Mouse (Mus musculus): ENCODE data around the gene Olfr748. TPM values are rescaled to one million over a fixed set of nuclear protein-coding genes. Genes with fewer than 3 reads are reported as not detected.
"Not testable (repeated sequence)": the region's sequence is repeated elsewhere in the genome, so short reads cannot be mapped to it uniquely, and the experiment has no call there.

The Olfr748 gene
- not detected in 2 replicates for polyA plus RNA-seq (2015; fragmentation: Nextera tagmentation; extraction: Ambion mirVana)

- WGBS, result 80% methylated on average over 1 of the region's 1 CpGs
- ATAC-seq (ENCODE audit: low read depth), result no peak
- Histone ChIP-seq H3K27me3 (no peaks in the 10 kb centered on the region), H3K4me1 (replicated peaks) (no peaks in the 10 kb centered on the region), H3K36me3 (no peaks in the 10 kb centered on the region), H3K9ac (no peak within 1 kb of the TSS), H3K4me2 (no peak within 1 kb of the TSS), H3K27ac (replicated peaks) (no peak within 1 kb of the TSS), H3K4me3 (no peak within 1 kb of the TSS), H3K9me3 (no peaks in the 10 kb centered on the region)
Measured at GRCm38 (mm10) chr14:50707073-50707472, at the start of gene Olfr748. TSS of gene Olfr748 (plus strand) at chr14:50707373.

GRCm38 (mm10) chr14:50693106-50693505 is 14.1 kb upstream of the Olfr748 start, which contains the start of gene Olfr747:
TSS of gene Olfr747 (minus strand) at chr14:50693206.
- Histone ChIP-seq H3K27ac (replicated peaks) (no peak within 1 kb of the TSS), H3K9ac (no peak within 1 kb of the TSS), H3K27me3 (no peaks in the 10 kb centered on the region), H3K4me1 (replicated peaks) (no peaks in the 10 kb centered on the region), H3K4me2 (no peak within 1 kb of the TSS), H3K9me3 (0 out of 2 replicates have a peak, but pooled peaks cover 3% of the 10 kb centered on the region), H3K4me3 (no peak within 1 kb of the TSS), H3K36me3 (no peaks in the 10 kb centered on the region)
- 88% methylated on average over 3 of the region's 3 CpGs for WGBS
- ATAC-seq (ENCODE audit: low read depth), result no peak

- not testable (repeated sequence) for H3K27ac ChIP-seq (replicated peaks); H3K4me3 ChIP-seq; H3K4me1 ChIP-seq (replicated peaks); ATAC-seq (ENCODE audit: low read depth); H3K36me3 ChIP-seq; H3K4me2 ChIP-seq; H3K27me3 ChIP-seq; H3K9ac ChIP-seq; H3K9me3 ChIP-seq
- 93% methylated on average over 15 of the region's 15 CpGs for WGBS
Measured at GRCm38 (mm10) chr14:50719875-50720274, 12.7 kb downstream of the Olfr748 start.

- WGBS, result 89% methylated on average over 3 of the region's 4 CpGs
Measured at GRCm38 (mm10) chr14:50722371-50722770, 15.2 kb downstream of the Olfr748 start.

GRCm38 (mm10) chr14:50740334-50740733 is 33.2 kb downstream of the Olfr748 start:
- no peak overlapping the region for H3K27ac ChIP-seq (replicated peaks)
- WGBS, result 82% methylated on average over 2 of the region's 2 CpGs
- ATAC-seq (ENCODE audit: low read depth), result no peak

More at GRCm38 (mm10) chr14:50722371-50722770, 15.2 kb downstream of the Olfr748 start:
- H3K27ac ChIP-seq (replicated peaks); H3K4me2 ChIP-seq; H3K4me1 ChIP-seq (replicated peaks); H3K36me3 ChIP-seq; H3K9me3 ChIP-seq; H3K27me3 ChIP-seq; H3K4me3 ChIP-seq; ATAC-seq (ENCODE audit: low read depth); H3K9ac ChIP-seq: not testable (repeated sequence)

GRCm38 (mm10) chr14:50741584-50741983 is 34.4 kb downstream of the Olfr748 start:
- no peak overlapping the region for H3K4me3 ChIP-seq
- H3K27ac ChIP-seq (replicated peaks), result no peak overlapping the region
- no peak overlapping the region for H3K4me2 ChIP-seq
- no peaks in the 10 kb centered on the region for H3K36me3 ChIP-seq
- no peak overlapping the region for H3K9ac ChIP-seq
- 72% methylated on average over 2 of the region's 2 CpGs for WGBS
- H3K27me3 ChIP-seq, result no peaks in the 10 kb centered on the region
- ATAC-seq (ENCODE audit: low read depth), result no peak
- H3K4me1 ChIP-seq (replicated peaks), result no peaks in the 10 kb centered on the region
- no peaks in the 10 kb centered on the region for H3K9me3 ChIP-seq

More at GRCm38 (mm10) chr14:50740334-50740733, 33.2 kb downstream of the Olfr748 start:
- H3K9ac ChIP-seq, result no peak overlapping the region
- no peak overlapping the region for H3K4me3 ChIP-seq
- no peaks in the 10 kb centered on the region for H3K4me1 ChIP-seq (replicated peaks)
- no peaks in the 10 kb centered on the region for H3K27me3 ChIP-seq
- H3K9me3 ChIP-seq, result no peaks in the 10 kb centered on the region
- no peaks in the 10 kb centered on the region for H3K36me3 ChIP-seq
- no peak overlapping the region for H3K4me2 ChIP-seq

- H3K4me1 ChIP-seq (replicated peaks), result no peaks in the 10 kb centered on the region
- H3K4me2 ChIP-seq, result no peak within 1 kb of the TSS
- no peaks in the 10 kb centered on the region for H3K36me3 ChIP-seq
- no peak within 1 kb of the TSS for H3K9ac ChIP-seq
- no peak within 1 kb of the TSS for H3K4me3 ChIP-seq
- H3K9me3 ChIP-seq, result no peaks in the 10 kb centered on the region
- no peak within 1 kb of the TSS for H3K27ac ChIP-seq (replicated peaks)
- no peaks in the 10 kb centered on the region for H3K27me3 ChIP-seq
- no peak for ATAC-seq (ENCODE audit: low read depth)
Measured at GRCm38 (mm10) chr14:50744994-50745393, 37.8 kb downstream of the Olfr748 start, which contains the start of gene Olfr749. TSS of gene Olfr749 (minus strand) at chr14:50745094.

GRCm38 (mm10) chr14:50758416-50759085 is 51.4 kb downstream of the Olfr748 start:
- Histone ChIP-seq H3K9ac (no peak overlapping the region), H3K27ac (replicated peaks) (no peak overlapping the region), H3K4me1 (replicated peaks) (no peaks in the 10 kb centered on the region), H3K9me3 (no peaks in the 10 kb centered on the region), H3K4me2 (no peak overlapping the region), H3K36me3 (peaks cover 8% of the 10 kb centered on the region), H3K27me3 (no peaks in the 10 kb centered on the region), H3K4me3 (no peak overlapping the region)
- 84% methylated on average over 5 of the region's 5 CpGs for WGBS
- no peak for ATAC-seq (ENCODE audit: low read depth)

Other genes with a start within 250 kb of the Olfr748 start
- not detected in 2 replicates for gene Olfr741, start 234.6 kb upstream of the Olfr748 start, polyA plus RNA-seq (2015; fragmentation: Nextera tagmentation; extraction: Ambion mirVana)
- not detected in 2 replicates for gene Olfr742, start 203.8 kb upstream of the Olfr748 start, polyA plus RNA-seq (2015; fragmentation: Nextera tagmentation; extraction: Ambion mirVana)
- gene Olfr743, start 185.5 kb upstream of the Olfr748 start, polyA plus RNA-seq (2015; fragmentation: Nextera tagmentation; extraction: Ambion mirVana), result not detected in 2 replicates
- not detected in 2 replicates for gene Olfr744, start 92.5 kb upstream of the Olfr748 start, polyA plus RNA-seq (2015; fragmentation: Nextera tagmentation; extraction: Ambion mirVana)
- not detected in 2 replicates for gene Olfr745, start 68.0 kb upstream of the Olfr748 start, polyA plus RNA-seq (2015; fragmentation: Nextera tagmentation; extraction: Ambion mirVana)
- gene Olfr746, start 60.3 kb upstream of the Olfr748 start, polyA plus RNA-seq (2015; fragmentation: Nextera tagmentation; extraction: Ambion mirVana), result not detected in 2 replicates
- gene Olfr747, start 14.2 kb upstream of the Olfr748 start, polyA plus RNA-seq (2015; fragmentation: Nextera tagmentation; extraction: Ambion mirVana), result not detected in 2 replicates
- not detected in 2 replicates for gene Olfr749, start 37.7 kb downstream of the Olfr748 start, polyA plus RNA-seq (2015; fragmentation: Nextera tagmentation; extraction: Ambion mirVana)
- 111 and 114 TPM in 2 replicates for gene Ttc5, start 78.1 kb downstream of the Olfr748 start, polyA plus RNA-seq (2015; fragmentation: Nextera tagmentation; extraction: Ambion mirVana)
- gene Ccnb1ip1, start 100.4 kb downstream of the Olfr748 start, polyA plus RNA-seq (2015; fragmentation: Nextera tagmentation; extraction: Ambion mirVana), result not detected in 2 replicates
- gene Parp2, start 100.5 kb downstream of the Olfr748 start, polyA plus RNA-seq (2015; fragmentation: Nextera tagmentation; extraction: Ambion mirVana), result 44.5 and 49.0 TPM in 2 replicates
- 3.2 and 3.4 TPM in 2 replicates for gene Tep1, start 163.2 kb downstream of the Olfr748 start, polyA plus RNA-seq (2015; fragmentation: Nextera tagmentation; extraction: Ambion mirVana)
- 0.88 and 1.2 TPM in 2 replicates for gene Klhl33, start 190.1 kb downstream of the Olfr748 start, polyA plus RNA-seq (2015; fragmentation: Nextera tagmentation; extraction: Ambion mirVana)
- 122 and 125 TPM in 2 replicates for gene Osgep, start 217.5 kb downstream of the Olfr748 start, polyA plus RNA-seq (2015; fragmentation: Nextera tagmentation; extraction: Ambion mirVana)
- 215 and 219 TPM in 2 replicates for gene Apex1, start 217.6 kb downstream of the Olfr748 start, polyA plus RNA-seq (2015; fragmentation: Nextera tagmentation; extraction: Ambion mirVana)
- gene Pip4p1, start 223.5 kb downstream of the Olfr748 start, polyA plus RNA-seq (2015; fragmentation: Nextera tagmentation; extraction: Ambion mirVana), result 90.2 and 103 TPM in 2 replicates
- 25.8 and 27.4 TPM in 2 replicates for gene Pnp, start 223.7 kb downstream of the Olfr748 start, polyA plus RNA-seq (2015; fragmentation: Nextera tagmentation; extraction: Ambion mirVana)
- 2.7 TPM in 1 of 2 replicates, not detected in the other for gene Gm49342, start 237.1 kb downstream of the Olfr748 start, polyA plus RNA-seq (2015; fragmentation: Nextera tagmentation; extraction: Ambion mirVana)
- not detected in 2 replicates for gene Pnp2, start 248.6 kb downstream of the Olfr748 start, polyA plus RNA-seq (2015; fragmentation: Nextera tagmentation; extraction: Ambion mirVana)